Mouse (Mus musculus) liver, postnatal 0 days (tissue): ENCODE measurements around the gene Tuba1a. TPM values are rescaled to one million over a fixed set of nuclear protein-coding genes. Genes with fewer than 3 reads are reported as not detected.
A peak's percentile ranks its signal among the peaks of the same experiment; 100 is the strongest.
"Not testable (repeated sequence)": the region's sequence is repeated elsewhere in the genome, so short reads cannot be mapped to it uniquely, and the experiment has no call there.

Experiments
- ATAC-seq: fragments of 200-750 bp; cut with Nextera tagmentation; 2 replicates; pipeline ENCODE4 v1.8.0; 2017; ENCODE audit warnings: mild to moderate bottlenecking, moderate library complexity
- DNase-seq: peaks from one replicate; pipeline ENCODE4 v3.0.0-alpha.2; 2016
- H3K27ac ChIP-seq: fragments of 300-500 bp; sonication (generic); 2 replicates; pipeline ENCODE4 v1.5.1; 2014; ENCODE audit warnings: antibody characterized with exemption, moderate library complexity, mild to moderate bottlenecking, low read depth
- H3K27me3 ChIP-seq: fragments of 300-500 bp; sonication (generic); 2 replicates; pipeline ENCODE4 v1.6.1; 2014; ENCODE audit warnings: low read length, control low read depth, mixed read lengths; ENCODE audit not compliant: insufficient read depth
- H3K36me3 ChIP-seq: fragments of 300-500 bp; sonication (generic); replicated peaks from 2 replicates; pipeline ENCODE4 v1.6.1; 2014; ENCODE audit warnings: mild to moderate bottlenecking, control low read depth, low read length, moderate library complexity, mixed read lengths; ENCODE audit not compliant: insufficient read depth
- H3K4me1 ChIP-seq: fragments of 300-500 bp; sonication (generic); 2 replicates; pipeline ENCODE4 v1.6.1; 2014; ENCODE audit warnings: antibody characterized with exemption, mild to moderate bottlenecking, control low read depth; ENCODE audit not compliant: insufficient read depth
- H3K4me2 ChIP-seq: fragments of 300-500 bp; sonication (generic); 2 replicates; pipeline ENCODE4 v1.6.1; 2014; ENCODE audit warnings: low read depth, mild to moderate bottlenecking, low read length, moderate library complexity, mixed read lengths
- H3K4me3 ChIP-seq: fragments of 300-500 bp; sonication (generic); 2 replicates; pipeline ENCODE4 v1.5.1; 2014; ENCODE audit warnings: low read depth, low read length
- H3K9ac ChIP-seq: fragments of 300-500 bp; sonication (generic); replicated peaks from 2 replicates; pipeline ENCODE4 v1.6.1; 2014; ENCODE audit warnings: mild to moderate bottlenecking, moderate library complexity
- H3K9me3 ChIP-seq: fragments of 300-500 bp; sonication (generic); 2 replicates; pipeline ENCODE4 v1.6.1; 2016; ENCODE audit warnings: mild to moderate bottlenecking, control low read depth, low read length, mixed read lengths
- CTCF ChIP-seq: sonication (generic); IDR thresholded peaks from 2 replicates; pipeline ENCODE4 v1.5.1; 2016; ENCODE audit warnings: antibody characterized with exemption, low read depth
- EP300 ChIP-seq: IDR thresholded peaks from 2 replicates; pipeline ENCODE4 v1.6.1; 2016; ENCODE audit warnings: antibody characterized with exemption, low read depth, mild to moderate bottlenecking
- WGBS: fragments of 180-500 bp; shearing (Covaris S2); extraction: QIAGEN DNeasy Blood & Tissue Kit; methylation state at CpG from one replicate; pipeline ENCODE4 v1.1.7; 2014; ENCODE audit not compliant: insufficient replicate concordance; 5-methylcytosine and 5-hydroxymethylcytosine counted together
- polyA plus RNA-seq: library from polyadenylated mRNA; unstranded; fragments of >200 nt; fragmentation: Nextera tagmentation; extraction: Ambion mirVana; gene quantifications from 2 replicates; pipeline ENCODE4 v1.2.1, GENCODE M21; 2015

Gene Tuba1a
- polyA plus RNA-seq, 1 experiment from 2014 or later, result 28.7 TPM

DNA sequence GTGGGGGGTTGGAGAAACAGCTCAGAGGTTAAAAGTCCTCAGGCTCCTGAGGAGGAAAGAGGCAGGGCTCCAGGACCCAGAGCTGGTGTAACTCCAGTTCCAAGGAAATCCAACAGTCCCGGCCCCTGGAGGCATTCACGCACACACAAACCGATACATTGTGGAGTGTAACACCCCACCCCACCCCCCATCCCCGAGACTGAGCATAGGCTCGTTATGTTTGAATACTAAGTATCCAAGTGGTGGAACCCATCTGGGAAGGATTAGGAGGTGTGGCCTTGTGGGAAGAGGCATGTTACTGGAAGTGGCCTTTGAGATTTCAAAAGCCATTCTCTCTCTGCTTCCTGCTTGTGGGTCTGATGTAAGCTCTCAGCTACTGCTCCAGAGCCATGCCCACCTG, 32.0 kb downstream of the Tuba1a start:
- peaks cover 6% of the 10 kb centered on the region for H3K4me1 ChIP-seq
- TF ChIP-seq EP300, result no peak
- TF ChIP-seq CTCF, result no peak
- no peaks in the 10 kb centered on the region for H3K36me3 ChIP-seq
- H3K4me3 ChIP-seq, result no peak overlapping the region
- H3K9me3 ChIP-seq, result no peaks in the 10 kb centered on the region
- ATAC-seq (no peak), DNase-seq (no peak)
- no peak overlapping the region for H3K27ac ChIP-seq
- H3K9ac ChIP-seq, result no peak overlapping the region
- no peak overlapping the region for H3K4me2 ChIP-seq
- 87% methylated on average over 5 of the region's 5 CpGs for WGBS
- no peaks in the 10 kb centered on the region for H3K27me3 ChIP-seq

DNA sequence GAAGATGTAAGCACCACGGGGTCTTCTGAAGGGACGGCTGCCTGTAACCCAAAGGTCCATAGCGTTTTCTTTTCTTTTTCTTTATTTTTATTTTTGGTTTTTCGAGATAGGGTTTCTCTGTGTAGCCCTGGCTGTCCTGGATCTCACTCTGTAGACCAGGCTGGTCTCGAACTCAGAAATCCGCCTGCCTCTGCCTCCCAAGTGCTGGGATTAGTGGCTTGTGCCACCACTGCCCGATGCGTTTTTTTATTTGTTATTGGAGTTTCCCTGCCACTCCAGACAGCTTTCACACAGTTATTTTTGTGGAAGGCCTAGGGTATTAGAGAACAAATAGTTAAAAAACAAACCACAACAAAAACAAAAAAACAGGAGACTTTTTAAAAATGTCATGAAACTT, 35.0 kb downstream of the Tuba1a start:
- Histone ChIP-seq H3K27ac (peak overlapping the region; percentile 98), H3K4me1 (peaks cover 18% of the 10 kb centered on the region), H3K4me2 (peak overlapping the region; percentile 97), H3K4me3 (peak overlapping the region; percentile 97), H3K9ac (peak overlapping the region; percentile 17)
- not testable (repeated sequence) for H3K27me3 ChIP-seq, H3K36me3 ChIP-seq, DNase-seq, H3K9me3 ChIP-seq, ATAC-seq
- WGBS, result 16% methylated on average over 8 of the region's 8 CpGs

DNA sequence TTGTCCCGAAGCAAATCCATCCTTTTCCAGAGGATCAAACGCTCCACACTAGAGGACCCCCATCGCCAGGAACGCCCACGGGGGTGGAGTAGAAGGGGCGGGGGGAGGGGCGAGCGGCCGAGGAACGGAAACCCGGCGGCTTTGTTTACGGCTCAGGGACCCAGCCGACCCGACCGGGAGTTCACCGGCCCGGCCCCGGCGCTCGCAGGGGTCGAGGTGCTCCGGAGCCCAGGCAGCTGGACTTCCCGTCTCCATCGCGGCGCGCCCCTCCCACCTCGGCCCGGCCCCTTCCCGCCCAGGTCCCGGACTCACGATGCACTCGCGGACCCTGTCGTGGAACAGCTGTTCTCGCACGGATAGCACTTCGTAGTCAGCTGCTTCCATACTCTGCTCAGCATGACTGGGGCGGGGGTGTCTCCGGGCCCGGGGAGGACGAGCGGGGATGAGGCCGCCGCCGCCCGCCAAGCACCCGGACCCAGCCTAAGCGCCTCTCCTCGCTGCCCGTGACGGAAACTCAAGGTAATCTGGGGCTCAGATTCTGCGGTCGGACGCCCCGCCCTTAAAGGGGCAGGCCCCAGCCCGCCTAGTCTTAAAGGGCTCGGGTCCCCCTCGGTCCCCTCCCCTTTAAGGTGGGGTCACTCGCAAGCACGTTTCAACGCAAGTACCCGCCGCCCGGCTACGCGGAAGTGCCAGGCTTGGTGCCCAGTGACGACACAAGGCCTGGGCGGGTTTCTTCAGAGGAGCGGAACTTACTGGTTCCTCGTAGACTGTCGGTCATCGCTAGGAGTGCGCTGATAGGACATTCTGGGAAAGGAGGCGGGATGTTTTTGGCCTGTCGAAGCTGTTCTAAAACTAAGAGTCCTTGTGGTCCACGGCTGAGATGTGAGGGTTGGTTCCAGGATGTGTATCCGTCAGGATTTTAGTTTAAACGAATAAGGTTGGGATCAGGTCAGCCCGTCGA, 35.7 kb downstream of the Tuba1a start, which contains the start of gene Lmbr1l:
TSS of gene Lmbr1l (minus strand) at position 694 of the 961 bp plus-strand sequence.
- Histone ChIP-seq H3K4me2 (peak within 1 kb of the TSS; percentile 97), H3K9ac (peak within 1 kb of the TSS; percentile 88), H3K27me3 (no peaks in the 10 kb centered on the region), H3K9me3 (no peaks in the 10 kb centered on the region), H3K4me3 (peak within 1 kb of the TSS; percentile 97), H3K27ac (peak within 1 kb of the TSS; percentile 98), H3K4me1 (peaks cover 16% of the 10 kb centered on the region), H3K36me3 (peaks cover 3% of the 10 kb centered on the region)
- TF ChIP-seq EP300 (peak; percentile 47; the same call in 1 of the 2 replicates), CTCF (no peak)
- WGBS, result under 1% methylated on average over 81 of the region's 82 CpGs
- peak; percentile 98 for DNase-seq
- peak; percentile 97 for ATAC-seq

DNA sequence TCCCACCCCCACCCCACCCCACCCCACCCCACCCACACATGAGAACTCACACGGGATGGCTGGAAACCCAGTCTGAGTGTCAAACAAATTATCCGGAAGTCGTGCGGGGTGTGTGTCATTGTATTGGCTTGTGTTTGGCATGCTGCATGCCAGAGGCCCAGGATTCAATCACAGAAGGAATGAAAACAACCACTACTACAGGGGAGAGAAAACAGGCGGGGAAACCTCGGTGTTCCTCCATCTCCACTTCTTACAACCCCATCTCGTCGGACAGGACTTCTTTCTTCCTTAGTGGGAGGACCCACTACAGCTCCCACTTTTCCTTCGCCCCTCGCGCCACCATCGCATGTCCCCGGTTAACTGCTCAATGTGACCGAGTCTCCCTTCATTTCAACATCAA, 36.4 kb downstream of the Tuba1a start:
- TF ChIP-seq CTCF (no peak), EP300 (no peak)
- H3K9me3 ChIP-seq, result no peaks in the 10 kb centered on the region
- peaks cover 5% of the 10 kb centered on the region for H3K36me3 ChIP-seq
- H3K27ac ChIP-seq, result peak overlapping the region; percentile 98
- ATAC-seq, result no peak
- peak overlapping the region; percentile 88 for H3K9ac ChIP-seq
- peak overlapping the region; percentile 97 for H3K4me3 ChIP-seq
- 2% methylated on average over 14 of the region's 14 CpGs for WGBS
- no peak for DNase-seq
- H3K4me1 ChIP-seq, result peaks cover 16% of the 10 kb centered on the region
- peak overlapping the region; percentile 97 for H3K4me2 ChIP-seq
- no peaks in the 10 kb centered on the region for H3K27me3 ChIP-seq

GRCm38 (mm10) chr15:98916016-98916415, 37.5 kb downstream of the Tuba1a start:
- ATAC-seq (no peak), DNase-seq (no peak)
- no peak overlapping the region for H3K27ac ChIP-seq
- no peaks in the 10 kb centered on the region for H3K9me3 ChIP-seq
- 87% methylated on average over 4 of the region's 4 CpGs for WGBS
- peaks cover 14% of the 10 kb centered on the region for H3K36me3 ChIP-seq
- TF ChIP-seq CTCF (no peak), EP300 (no peak)
- H3K4me2 ChIP-seq, result peak overlapping the region; percentile 97; the same call in 1 of the 2 replicates
- H3K4me3 ChIP-seq, result no peak overlapping the region
- H3K4me1 ChIP-seq, result peaks cover 16% of the 10 kb centered on the region
- H3K27me3 ChIP-seq, result no peaks in the 10 kb centered on the region
- H3K9ac ChIP-seq, result no peak overlapping the region

DNA sequence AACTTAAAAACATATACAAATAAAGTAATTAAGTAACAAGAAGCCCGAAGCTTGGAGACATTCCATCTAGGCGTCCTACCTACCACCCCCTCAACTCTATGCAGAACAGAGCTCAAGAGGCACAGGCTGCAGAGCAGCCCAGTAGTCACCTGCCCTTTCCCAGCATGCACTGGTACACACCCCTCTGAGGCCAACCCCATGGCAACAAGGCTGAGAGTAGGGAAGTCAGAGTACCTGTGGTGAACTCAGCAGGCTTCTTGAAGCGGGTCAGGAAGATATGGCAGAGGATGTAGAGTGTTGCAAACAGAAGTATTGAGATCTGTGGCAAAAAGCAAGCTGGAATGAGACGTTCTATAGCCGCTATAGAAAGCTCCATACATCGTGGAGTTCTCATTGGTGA, 38.6 kb downstream of the Tuba1a start:
- no peak overlapping the region for H3K27ac ChIP-seq
- no peak for DNase-seq
- peaks cover 21% of the 10 kb centered on the region for H3K36me3 ChIP-seq
- WGBS, result 84% methylated on average over 6 of the region's 6 CpGs
- no peak overlapping the region for H3K4me2 ChIP-seq
- no peak overlapping the region for H3K9ac ChIP-seq
- no peaks in the 10 kb centered on the region for H3K27me3 ChIP-seq
- no peak for ATAC-seq
- no peak overlapping the region for H3K4me3 ChIP-seq
- H3K4me1 ChIP-seq, result peaks cover 16% of the 10 kb centered on the region
- no peaks in the 10 kb centered on the region for H3K9me3 ChIP-seq
- TF ChIP-seq CTCF (no peak), EP300 (no peak)
